Mouse (Mus musculus) retina, postnatal 7 days (tissue): ENCODE data around the gene Pnmal1.

Experiments used
- DNase-seq: peaks from one replicate; pipeline ENCODE4 v3.0.0-alpha.2; 2012; ENCODE audit warnings: low read depth, low spot score

Gene Pnmal1

GRCm38 (mm10) chr7:16924037-16924834 lies 35.2 kb upstream of the Pnmal1 start, which contains the start of gene Calm3:
Gene Calm3, minus strand, starts transcription at chr7:16924114.
- peak; percentile 100 for DNase-seq

- DNase-seq, result no peak
These were observed 31.1 kb upstream of the Pnmal1 start for GRCm38 (mm10) chr7:16928341-16928740.

- DNase-seq, result peak; percentile 57
These were observed 28.6 kb upstream of the Pnmal1 start for GRCm38 (mm10) chr7:16930850-16931249.

GRCm38 (mm10) chr7:16931968-16932627 lies 27.4 kb upstream of the Pnmal1 start:
- DNase-seq, result peak; percentile 88

- peak; percentile 57 for DNase-seq
These were observed 26.5 kb upstream of the Pnmal1 start for GRCm38 (mm10) chr7:16932704-16933577.

- DNase-seq, result no peak
These were observed 22.2 kb upstream of the Pnmal1 start for GRCm38 (mm10) chr7:16937312-16937711.

GRCm38 (mm10) chr7:16938117-16938791 lies 21.2 kb upstream of the Pnmal1 start:
- DNase-seq, result no peak

- no peak for DNase-seq
These were observed 19.2 kb upstream of the Pnmal1 start for GRCm38 (mm10) chr7:16940292-16940691.

- DNase-seq, result no peak
These were observed 16.6 kb upstream of the Pnmal1 start for GRCm38 (mm10) chr7:16942861-16943260.

- DNase-seq, result peak; percentile 82
These were observed 15.2 kb upstream of the Pnmal1 start, which contains the start of gene Pnmal2 for GRCm38 (mm10) chr7:16944061-16944807. Gene Pnmal2, plus strand, starts transcription at chr7:16944682.

- DNase-seq, result no peak
These were observed 14.6 kb upstream of the Pnmal1 start for GRCm38 (mm10) chr7:16944808-16945315.

- no peak for DNase-seq
These were observed 14.1 kb upstream of the Pnmal1 start for GRCm38 (mm10) chr7:16945419-16945818.

- no peak for DNase-seq
These were observed 12.8 kb upstream of the Pnmal1 start for GRCm38 (mm10) chr7:16946441-16947348.

GRCm38 (mm10) chr7:16947349-16947895 lies 12.1 kb upstream of the Pnmal1 start:
- DNase-seq, result no peak

- DNase-seq, result no peak
These were observed 11.5 kb upstream of the Pnmal1 start for GRCm38 (mm10) chr7:16947959-16948361.

GRCm38 (mm10) chr7:16948923-16949458 lies 10.5 kb upstream of the Pnmal1 start:
- DNase-seq, result no peak

- peak; percentile 65 for DNase-seq
These were observed 9.3 kb upstream of the Pnmal1 start for GRCm38 (mm10) chr7:16949908-16950841.
